Mouse (Mus musculus): ENCODE data around the gene 4930503E14Rik.
"Not testable (repeated sequence)": the region's sequence is repeated elsewhere in the genome, so short reads cannot be mapped to it uniquely, and the experiment has no call there.

The 4930503E14Rik gene

DNA sequence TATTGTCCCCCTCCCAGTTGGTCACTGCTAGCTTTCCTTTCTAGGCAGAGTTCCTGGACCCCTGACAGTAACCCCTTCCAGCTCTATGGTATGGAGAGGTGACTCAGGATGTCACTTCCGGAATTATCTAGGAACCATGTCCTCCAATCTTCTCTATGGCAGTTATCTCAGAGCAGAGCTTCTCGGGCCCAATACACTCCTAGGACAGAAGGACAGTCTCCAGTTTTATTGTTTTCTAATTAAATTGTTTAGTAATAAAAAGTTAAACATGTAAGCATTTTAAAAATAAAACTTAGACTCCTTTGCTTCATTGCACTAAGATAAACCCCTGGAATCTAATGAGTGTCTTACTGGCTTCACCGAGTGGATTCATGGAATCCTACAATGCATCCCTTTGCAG, at the start of gene 4930503E14Rik:
TSS of gene 4930503E14Rik (minus strand) at position 101 of the 400 bp plus-strand sequence.
- not testable (repeated sequence) for DNase-seq (ENCODE audit: low spot score in 2 of 2)

DNA sequence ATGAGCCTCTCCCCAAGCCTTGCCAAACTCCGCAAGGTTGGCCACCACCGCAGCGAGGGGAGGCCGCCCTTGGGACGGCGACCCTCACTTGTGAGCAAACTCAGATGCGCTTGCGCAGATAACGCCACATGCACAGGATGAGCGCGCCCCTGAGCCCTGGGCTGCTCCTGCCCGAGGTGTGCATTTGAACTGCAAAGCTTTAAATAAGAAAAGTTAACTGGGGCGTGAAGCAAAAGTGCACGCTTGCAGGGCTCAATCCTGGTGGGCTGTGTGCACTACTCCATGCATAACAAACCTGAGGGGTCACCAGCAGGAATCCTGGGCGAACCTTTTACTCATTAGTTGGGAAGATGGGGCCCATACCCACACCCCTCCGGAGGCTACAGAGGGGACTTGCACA, 35.0 kb upstream of the 4930503E14Rik start:
- DNase-seq (ENCODE audit: low spot score in 2 of 2), result no peak

DNA sequence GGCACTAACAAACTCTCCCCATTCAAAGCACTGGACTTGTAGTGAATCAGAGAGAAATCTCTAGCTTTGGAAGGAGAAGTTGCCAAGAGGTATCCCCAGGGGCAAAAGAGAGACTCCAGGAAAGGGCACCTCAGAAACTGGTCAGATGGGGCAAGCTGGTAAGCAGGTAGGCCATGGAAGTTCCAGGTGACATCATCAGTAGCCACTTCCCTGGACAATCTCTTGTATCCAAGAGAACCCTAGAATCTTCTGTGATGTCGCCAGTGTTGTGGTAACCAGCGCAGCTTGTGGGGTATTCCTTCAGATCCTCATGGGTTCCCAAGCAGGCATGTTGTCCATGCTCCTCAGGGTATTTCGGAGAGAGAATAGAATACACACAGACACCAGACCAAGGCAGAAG, 15.7 kb downstream of the 4930503E14Rik start, which contains the start of gene Gm8212:
TSS of gene Gm8212 (plus strand) at position 301 of the 400 bp plus-strand sequence.
- DNase-seq (ENCODE audit: low spot score in 2 of 2), result not testable (repeated sequence)

DNA sequence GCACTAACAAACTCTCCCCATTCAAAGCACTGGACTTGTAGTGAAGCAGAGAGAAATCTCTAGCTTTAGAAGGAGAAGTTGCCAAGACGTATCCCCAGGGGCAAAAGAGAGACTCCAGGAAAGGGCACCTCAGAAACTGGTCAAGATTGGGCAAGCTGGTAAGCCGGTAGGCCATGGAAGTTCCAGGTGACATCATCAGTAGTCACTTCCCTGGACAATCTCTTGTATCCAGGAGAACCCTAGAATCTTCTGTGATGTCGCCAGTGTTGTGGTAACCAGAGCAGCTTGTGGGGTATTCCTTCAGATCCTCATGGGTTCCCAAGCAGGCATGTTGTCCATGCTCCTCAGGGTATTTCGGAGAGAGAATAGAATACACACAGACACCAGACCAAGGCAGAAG, 89.5 kb downstream of the 4930503E14Rik start, which contains the start of gene Gm3327:
TSS of gene Gm3327 (plus strand) at position 301 of the 400 bp plus-strand sequence.
- not testable (repeated sequence) for DNase-seq (ENCODE audit: low spot score in 2 of 2)

Data from right cerebral cortex, postnatal 10 days (tissue).